Mouse (Mus musculus): ENCODE measurements around the gene Map3k1.

Gene Map3k1

GRCm38 (mm10) chr13:111808387-111808636 lies 481 bp downstream of the Map3k1 start:
- H3K9me3 ChIP-seq (ENCODE audit: low read length), result no peaks in the 10 kb centered on the region
- no peaks in the 10 kb centered on the region for H3K36me3 ChIP-seq (ENCODE audit: insufficient read depth, low read length)
- TF ChIP-seq CTCF (conservative IDR thresholded peaks at IDR 0.05; ENCODE audit: low read length) (no peak), NANOG (IDR thresholded peaks at IDR 0.05; ENCODE audit: borderline replicate concordance, low read length) (no peak), POU5F1 (IDR thresholded peaks at IDR 0.05; ENCODE audit: borderline replicate concordance, low read length) (no peak)
- H3K27me3 ChIP-seq (ENCODE audit: insufficient read depth, low read length), result no peaks in the 10 kb centered on the region; the same call in 1 of the 2 replicates
- H3K4me3 ChIP-seq (replicated peaks; ENCODE audit: low read length), result peak overlapping the region; percentile 91
- peaks cover 44% of the 10 kb centered on the region for H3K4me1 ChIP-seq (replicated peaks; ENCODE audit: low read depth, low read length)

- no peak for TF ChIP-seq NANOG (IDR thresholded peaks at IDR 0.05; ENCODE audit: borderline replicate concordance, low read length)
- no peak for TF ChIP-seq CTCF (conservative IDR thresholded peaks at IDR 0.05; ENCODE audit: low read length)
- no peak for TF ChIP-seq POU5F1 (IDR thresholded peaks at IDR 0.05; ENCODE audit: borderline replicate concordance, low read length)
- H3K4me1 ChIP-seq (replicated peaks; ENCODE audit: low read depth, low read length), result peaks cover 49% of the 10 kb centered on the region
- H3K27me3 ChIP-seq (ENCODE audit: insufficient read depth, low read length), result no peaks in the 10 kb centered on the region; the same call in 1 of the 2 replicates
- peak overlapping the region; percentile 91 for H3K4me3 ChIP-seq (replicated peaks; ENCODE audit: low read length)
- H3K9me3 ChIP-seq (ENCODE audit: low read length), result no peaks in the 10 kb centered on the region
- no peaks in the 10 kb centered on the region for H3K36me3 ChIP-seq (ENCODE audit: insufficient read depth, low read length)
These were observed 1.0 kb downstream of the Map3k1 start for GRCm38 (mm10) chr13:111807596-111808386.

- Histone ChIP-seq H3K4me3 (replicated peaks; ENCODE audit: low read length) (peak overlapping the region; percentile 91), H3K36me3 (ENCODE audit: insufficient read depth, low read length) (no peaks in the 10 kb centered on the region), H3K27me3 (ENCODE audit: insufficient read depth, low read length) (no peaks in the 10 kb centered on the region; the same call in 1 of the 2 replicates), H3K9me3 (ENCODE audit: low read length) (no peaks in the 10 kb centered on the region), H3K4me1 (replicated peaks; ENCODE audit: low read depth, low read length) (peaks cover 56% of the 10 kb centered on the region)
- TF ChIP-seq POU5F1 (IDR thresholded peaks at IDR 0.05; ENCODE audit: borderline replicate concordance, low read length) (no peak), CTCF (conservative IDR thresholded peaks at IDR 0.05; ENCODE audit: low read length) (no peak), NANOG (IDR thresholded peaks at IDR 0.05; ENCODE audit: borderline replicate concordance, low read length) (no peak)
These were observed 1.6 kb downstream of the Map3k1 start for GRCm38 (mm10) chr13:111807105-111807595.

- Histone ChIP-seq H3K4me1 (replicated peaks; ENCODE audit: low read depth, low read length) (peaks cover 64% of the 10 kb centered on the region), H3K4me3 (replicated peaks; ENCODE audit: low read length) (no peak overlapping the region), H3K27me3 (ENCODE audit: insufficient read depth, low read length) (no peaks in the 10 kb centered on the region; the same call in 1 of the 2 replicates), H3K36me3 (ENCODE audit: insufficient read depth, low read length) (no peaks in the 10 kb centered on the region), H3K9me3 (ENCODE audit: low read length) (no peaks in the 10 kb centered on the region)
- TF ChIP-seq CTCF (conservative IDR thresholded peaks at IDR 0.05; ENCODE audit: low read length) (no peak), NANOG (IDR thresholded peaks at IDR 0.05; ENCODE audit: borderline replicate concordance, low read length) (no peak), POU5F1 (IDR thresholded peaks at IDR 0.05; ENCODE audit: borderline replicate concordance, low read length) (no peak)
These were observed 2.8 kb downstream of the Map3k1 start for GRCm38 (mm10) chr13:111805738-111806722.

- Histone ChIP-seq H3K4me3 (replicated peaks; ENCODE audit: low read length) (no peak overlapping the region), H3K27me3 (ENCODE audit: insufficient read depth, low read length) (no peaks in the 10 kb centered on the region; the same call in 1 of the 2 replicates), H3K9me3 (ENCODE audit: low read length) (no peaks in the 10 kb centered on the region), H3K36me3 (ENCODE audit: insufficient read depth, low read length) (no peaks in the 10 kb centered on the region), H3K4me1 (replicated peaks; ENCODE audit: low read depth, low read length) (peaks cover 60% of the 10 kb centered on the region)
- TF ChIP-seq CTCF (conservative IDR thresholded peaks at IDR 0.05; ENCODE audit: low read length) (no peak), POU5F1 (IDR thresholded peaks at IDR 0.05; ENCODE audit: borderline replicate concordance, low read length) (no peak), NANOG (IDR thresholded peaks at IDR 0.05; ENCODE audit: borderline replicate concordance, low read length) (no peak)
These were observed 3.7 kb downstream of the Map3k1 start for GRCm38 (mm10) chr13:111804951-111805673.

GRCm38 (mm10) chr13:111804189-111804588 lies 4.6 kb downstream of the Map3k1 start:
- TF ChIP-seq POU5F1 (IDR thresholded peaks at IDR 0.05; ENCODE audit: borderline replicate concordance, low read length) (no peak), CTCF (conservative IDR thresholded peaks at IDR 0.05; ENCODE audit: low read length) (no peak), NANOG (IDR thresholded peaks at IDR 0.05; ENCODE audit: borderline replicate concordance, low read length) (no peak)
- H3K36me3 ChIP-seq (ENCODE audit: insufficient read depth, low read length), result no peaks in the 10 kb centered on the region
- no peaks in the 10 kb centered on the region; the same call in 1 of the 2 replicates for H3K27me3 ChIP-seq (ENCODE audit: insufficient read depth, low read length)
- H3K9me3 ChIP-seq (ENCODE audit: low read length), result no peaks in the 10 kb centered on the region
- peaks cover 60% of the 10 kb centered on the region for H3K4me1 ChIP-seq (replicated peaks; ENCODE audit: low read depth, low read length)
- H3K4me3 ChIP-seq (replicated peaks; ENCODE audit: low read length), result no peak overlapping the region

- H3K4me3 ChIP-seq (replicated peaks; ENCODE audit: low read length), result no peak overlapping the region
- TF ChIP-seq NANOG (IDR thresholded peaks at IDR 0.05; ENCODE audit: borderline replicate concordance, low read length) (no peak), CTCF (conservative IDR thresholded peaks at IDR 0.05; ENCODE audit: low read length) (no peak), POU5F1 (IDR thresholded peaks at IDR 0.05; ENCODE audit: borderline replicate concordance, low read length) (no peak)
- H3K9me3 ChIP-seq (ENCODE audit: low read length), result no peaks in the 10 kb centered on the region
- no peaks in the 10 kb centered on the region for H3K36me3 ChIP-seq (ENCODE audit: insufficient read depth, low read length)
- H3K27me3 ChIP-seq (ENCODE audit: insufficient read depth, low read length), result no peaks in the 10 kb centered on the region; the same call in 1 of the 2 replicates
- peaks cover 67% of the 10 kb centered on the region for H3K4me1 ChIP-seq (replicated peaks; ENCODE audit: low read depth, low read length)
These were observed 5.3 kb downstream of the Map3k1 start for GRCm38 (mm10) chr13:111803506-111803905.

Measured in E14TG2a.4 (cell line).